Mouse (Mus musculus) frontal cortex, postnatal 36 days (tissue): ENCODE measurements around the gene Frs3.
A peak's percentile ranks its signal among the peaks of the same experiment; 100 is the strongest.

Experiments used
- DNase-seq, 2 experiments: peaks; one replicate each; pipeline ENCODE4 v3.0.0; 2022; ENCODE audit warnings: low spot score in 2 of 2

Frs3 gene

GRCm38 (mm10) chr17:47735553-47736100 is 46.8 kb downstream of the Frs3 start:
- no peak for DNase-seq

- peak; percentile 96 for DNase-seq
These were observed 48.0 kb downstream of the Frs3 start, which contains the start of gene Tfeb for GRCm38 (mm10) chr17:47736856-47737255. Tfeb (plus strand) TSS chr17:47737030.

GRCm38 (mm10) chr17:47737271-47738065 is 48.6 kb downstream of the Frs3 start:
- peak; percentile 61 to 62 for DNase-seq

GRCm38 (mm10) chr17:47738066-47738878 is 49.4 kb downstream of the Frs3 start:
- peak in 1 of 2 experiments; percentile 15 for DNase-seq

GRCm38 (mm10) chr17:47738879-47739798 is 50.3 kb downstream of the Frs3 start:
- DNase-seq: no peak

- DNase-seq: no peak
These were observed 51.4 kb downstream of the Frs3 start for GRCm38 (mm10) chr17:47740186-47740585.

GRCm38 (mm10) chr17:47742991-47743734 is 54.3 kb downstream of the Frs3 start:
- DNase-seq: no peak

- no peak for DNase-seq
These were observed 55.3 kb downstream of the Frs3 start for GRCm38 (mm10) chr17:47744086-47744485.

GRCm38 (mm10) chr17:47744746-47745368 is 56.0 kb downstream of the Frs3 start:
- DNase-seq: no peak

GRCm38 (mm10) chr17:47748791-47749553 is 60.1 kb downstream of the Frs3 start:
- no peak for DNase-seq

- no peak for DNase-seq
These were observed 60.8 kb downstream of the Frs3 start for GRCm38 (mm10) chr17:47749626-47750025.

- DNase-seq: no peak
These were observed 61.3 kb downstream of the Frs3 start for GRCm38 (mm10) chr17:47750101-47750500.

- DNase-seq: no peak
These were observed 63.0 kb downstream of the Frs3 start for GRCm38 (mm10) chr17:47751811-47752210.

- no peak for DNase-seq
These were observed 64.4 kb downstream of the Frs3 start for GRCm38 (mm10) chr17:47753130-47753775.
